Mouse (Mus musculus) kidney, postnatal 10 days (tissue): Measurements from ENCODE around the gene Pik3r5.

Experiments
- DNase-seq: peaks from one replicate; pipeline ENCODE4 v3.0.0; 2021; ENCODE audit warnings: mixed read lengths

Gene Pik3r5

DNA sequence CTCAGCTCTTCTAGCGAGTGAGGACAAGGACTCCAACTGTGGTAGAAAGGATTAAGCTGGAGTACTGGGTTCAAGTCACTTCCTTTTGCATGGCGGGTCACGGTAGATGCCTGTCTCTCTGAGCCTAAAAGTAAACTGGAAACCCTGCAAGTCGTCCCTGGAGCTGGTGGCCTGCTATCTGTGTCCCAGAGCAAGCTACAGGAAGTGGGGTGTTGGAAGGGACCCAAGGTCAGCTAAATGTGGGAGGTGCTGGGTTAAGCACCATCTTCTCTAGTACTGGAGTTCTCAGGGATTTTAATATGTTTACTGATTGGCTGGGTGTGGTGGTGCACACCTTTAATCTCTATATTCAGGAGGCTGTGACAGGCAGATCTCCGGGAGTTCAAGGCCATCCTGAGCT lies 100.9 kb downstream of the Pik3r5 start:
- DNase-seq: peak; percentile 70

- DNase-seq: no peak
Observed at GRCm38 (mm10) chr11:68533971-68534475, 102.1 kb downstream of the Pik3r5 start.

- no peak for DNase-seq
Observed at GRCm38 (mm10) chr11:68536026-68536425, 104.1 kb downstream of the Pik3r5 start.

- no peak for DNase-seq
Observed at GRCm38 (mm10) chr11:68536465-68536864, 104.5 kb downstream of the Pik3r5 start.

- DNase-seq: no peak
Observed at GRCm38 (mm10) chr11:68539621-68540020, 107.7 kb downstream of the Pik3r5 start.

GRCm38 (mm10) chr11:68544554-68544953 lies 112.6 kb downstream of the Pik3r5 start:
- DNase-seq: peak; percentile 76

- DNase-seq: no peak
Observed at GRCm38 (mm10) chr11:68545172-68545571, 113.3 kb downstream of the Pik3r5 start.

- DNase-seq: no peak
Observed at GRCm38 (mm10) chr11:68545682-68546222, 113.8 kb downstream of the Pik3r5 start.
